Mouse (Mus musculus) left cerebral cortex, adult 9 months (tissue): ENCODE data around the gene Srd5a1.
"Not testable (repeated sequence)": the region's sequence is repeated elsewhere in the genome, so short reads cannot be mapped to it uniquely, and the experiment has no call there.

Source experiments
- DNase-seq, 2 experiments: peaks; one replicate each; pipeline ENCODE4 v3.0.0; 2022; ENCODE audit warnings: low spot score in 2 of 2

The Srd5a1 gene

DNA sequence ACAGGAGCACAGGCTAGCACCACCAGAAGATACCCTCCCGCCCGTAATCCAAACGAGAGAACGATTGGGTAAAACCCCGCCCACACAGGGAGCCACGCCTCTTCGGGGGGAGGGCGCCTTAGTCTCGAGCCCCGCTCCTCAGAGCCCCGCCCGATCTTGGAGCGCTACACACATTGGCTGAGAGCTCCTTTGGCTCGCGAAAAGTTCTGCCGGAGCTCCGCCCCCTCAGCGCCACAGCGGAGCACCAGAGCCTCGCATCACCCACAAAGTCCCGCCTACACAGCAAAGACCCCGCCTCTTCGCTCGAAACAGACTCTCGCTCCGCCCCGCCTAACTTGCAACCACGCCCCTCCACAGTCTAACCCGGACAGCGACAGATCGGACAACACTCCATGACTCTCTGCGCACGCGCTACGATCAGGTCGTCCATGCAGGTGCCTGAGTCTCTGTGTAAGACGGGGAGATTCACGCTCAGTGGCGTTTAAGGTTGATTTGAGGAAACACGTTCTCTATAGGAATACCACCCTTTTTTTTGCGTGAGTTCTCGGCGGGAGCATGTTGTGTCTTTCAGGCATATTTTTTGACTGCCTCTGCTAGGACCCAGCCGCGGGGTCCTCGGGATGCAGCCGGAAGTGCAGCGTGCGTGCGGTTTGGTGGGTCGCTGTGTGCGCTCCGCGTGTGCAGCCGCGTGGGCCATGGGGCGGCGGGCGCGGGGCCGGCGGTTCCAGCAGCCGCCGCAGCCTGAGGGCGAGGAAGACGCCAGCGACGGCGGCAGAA, at the start of gene Srd5a1:
Srd5a1 (minus strand) TSS at position 45 of the 777 bp plus-strand sequence.
- DNase-seq = peak; percentile 100

DNA sequence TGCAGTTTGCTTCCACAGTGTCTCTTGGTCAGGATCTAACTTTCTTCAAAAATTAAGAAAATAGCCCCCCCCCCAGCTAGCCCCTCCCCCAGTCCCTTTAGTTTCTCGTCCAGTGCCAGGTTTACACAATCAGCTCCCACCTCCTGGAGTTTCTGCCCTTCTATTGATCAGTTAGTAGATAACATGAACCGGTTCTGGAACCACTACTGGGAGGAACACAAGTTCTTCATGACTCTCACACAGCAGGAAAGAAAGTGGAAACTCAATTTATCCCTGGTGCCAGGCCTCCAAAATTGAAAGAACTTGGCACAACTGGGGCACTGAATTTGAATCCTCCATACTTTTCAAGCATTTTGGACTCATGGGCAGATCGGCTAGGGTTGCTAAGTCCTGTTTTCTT, 43.3 kb upstream of the Srd5a1 start:
- DNase-seq = no peak

DNA sequence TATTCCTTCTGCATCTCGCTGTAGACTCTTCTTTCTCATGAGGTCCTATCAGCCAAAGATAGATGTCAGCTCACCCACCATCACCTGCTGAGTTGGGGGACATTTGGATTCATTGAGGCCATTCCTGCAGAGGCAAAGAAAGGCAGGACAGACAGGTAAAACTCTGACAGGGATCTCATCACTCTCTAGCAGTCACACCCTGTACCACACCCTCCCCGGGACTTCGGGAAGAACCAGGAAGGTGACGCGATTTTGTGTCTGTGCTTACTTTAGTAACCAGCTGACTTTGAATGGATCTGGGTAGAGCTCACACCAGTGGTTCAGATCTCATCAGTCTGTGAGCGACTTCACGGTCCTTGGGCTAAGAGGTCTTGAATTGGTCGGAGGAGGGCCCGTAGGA, 35.2 kb upstream of the Srd5a1 start:
- no peak for DNase-seq

DNA sequence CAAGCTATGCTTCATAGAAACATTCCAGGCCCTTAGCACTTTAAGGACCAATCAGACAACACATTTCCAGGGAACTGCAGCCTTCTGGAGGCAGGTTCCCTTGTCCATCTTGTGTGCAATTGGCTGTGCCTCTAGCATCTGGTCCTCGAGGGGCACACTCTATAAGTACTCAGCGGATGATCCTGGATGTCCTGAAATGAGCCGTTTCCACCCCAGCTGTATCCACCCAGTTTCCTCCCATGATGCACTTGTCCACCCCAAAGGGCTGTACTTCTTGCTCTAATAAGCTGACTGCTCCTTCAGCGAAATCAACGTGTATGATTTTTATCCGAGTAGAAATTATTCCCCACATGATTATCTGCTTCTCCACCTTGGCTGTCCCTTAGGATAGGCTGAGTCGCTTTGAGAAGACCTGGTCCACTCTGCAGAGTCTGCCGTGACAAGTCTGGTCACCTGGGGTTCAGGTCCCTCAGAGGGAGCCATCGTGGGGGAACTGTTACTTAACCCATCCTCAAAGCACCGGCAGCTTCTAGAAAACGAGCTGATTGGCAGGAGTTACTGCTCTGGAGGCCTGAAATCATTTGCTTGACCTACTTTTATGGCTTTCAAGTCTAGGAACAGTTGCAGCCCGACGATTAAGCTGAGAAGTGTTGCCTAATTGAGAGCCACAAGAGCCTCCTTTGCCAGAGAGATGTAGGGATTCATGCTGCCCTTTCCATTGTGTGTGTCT, 34.6 kb upstream of the Srd5a1 start:
- DNase-seq = no peak

DNA sequence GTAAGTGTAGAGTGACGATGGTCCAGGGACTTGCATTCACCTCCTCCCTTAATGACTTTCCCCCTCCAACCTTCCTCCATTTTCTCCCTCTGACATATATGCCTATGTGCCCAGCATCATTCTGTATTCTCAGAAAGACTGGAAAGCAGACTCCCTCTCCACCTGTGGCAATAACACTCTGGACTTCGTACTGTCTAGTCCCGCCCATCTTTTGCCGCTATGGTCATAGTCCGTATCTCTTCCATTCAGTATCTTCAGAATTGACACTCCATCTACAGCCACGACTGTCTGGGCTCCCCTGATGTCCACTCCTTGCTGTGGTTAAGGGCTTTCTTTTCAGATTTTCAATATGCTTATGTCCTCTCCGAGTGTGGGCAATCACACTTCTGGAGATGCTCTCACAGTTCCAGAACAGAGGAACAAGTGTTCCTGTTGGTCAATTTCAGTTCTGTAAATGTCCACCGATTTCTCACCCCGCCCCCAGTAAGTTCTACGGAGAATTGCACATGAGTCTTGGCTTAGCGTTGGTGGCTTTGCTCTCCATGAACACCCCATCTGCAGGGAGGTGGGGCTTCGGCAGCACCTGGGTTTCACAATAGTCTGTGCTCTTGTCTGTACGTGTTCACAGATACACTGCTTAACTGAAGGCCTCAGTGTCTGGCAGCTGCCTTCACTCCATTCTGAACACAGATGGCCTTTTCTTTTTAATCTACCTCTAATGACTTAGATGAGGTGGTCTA, 33.4 kb upstream of the Srd5a1 start:
- no peak for DNase-seq

DNA sequence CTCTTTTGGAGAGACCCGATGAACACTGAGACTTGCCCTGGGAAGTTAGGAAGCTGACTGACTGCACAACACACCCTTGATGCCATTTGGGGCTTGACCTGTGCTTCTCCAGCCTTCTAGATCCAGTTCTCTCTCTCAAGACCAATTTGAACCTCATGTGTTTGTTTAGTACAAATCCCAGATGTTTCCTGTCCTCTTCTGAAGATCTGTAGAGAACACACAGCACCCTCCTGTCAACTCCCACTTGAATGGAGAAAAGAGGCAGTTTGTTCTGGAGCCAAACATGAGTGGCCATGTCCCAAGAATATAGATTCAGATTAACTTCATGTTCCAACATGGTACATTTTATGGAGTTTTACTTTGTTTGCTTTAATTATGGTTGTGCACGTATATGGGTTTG, 32.7 kb upstream of the Srd5a1 start:
- DNase-seq = no peak

DNA sequence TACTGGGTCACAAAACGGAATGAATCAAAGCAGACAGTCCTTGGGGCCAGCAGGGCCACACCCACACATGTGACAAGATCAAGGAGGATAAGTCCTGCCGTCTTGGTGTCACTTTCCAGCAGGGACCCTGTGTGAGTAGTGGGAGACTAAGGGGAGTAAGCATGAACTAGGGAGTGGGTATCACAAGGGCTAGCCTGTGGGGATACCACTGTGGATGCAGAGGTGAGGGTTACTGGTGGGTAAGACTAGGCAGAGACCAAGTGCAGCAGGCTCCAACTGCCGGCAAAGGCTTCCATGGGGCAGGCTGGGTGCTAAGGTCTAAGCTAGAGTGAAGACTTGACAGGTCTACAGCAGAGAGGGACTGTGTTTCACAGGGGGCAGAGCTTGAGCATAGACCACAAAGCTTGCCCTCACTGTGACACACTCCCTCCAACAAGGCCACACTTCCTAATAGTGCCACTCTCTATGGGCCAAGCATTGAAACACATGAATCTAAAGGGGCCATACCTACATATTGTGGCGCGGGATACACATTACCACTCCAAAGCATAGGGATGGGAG, 31.5 kb upstream of the Srd5a1 start:
- DNase-seq = no peak

DNA sequence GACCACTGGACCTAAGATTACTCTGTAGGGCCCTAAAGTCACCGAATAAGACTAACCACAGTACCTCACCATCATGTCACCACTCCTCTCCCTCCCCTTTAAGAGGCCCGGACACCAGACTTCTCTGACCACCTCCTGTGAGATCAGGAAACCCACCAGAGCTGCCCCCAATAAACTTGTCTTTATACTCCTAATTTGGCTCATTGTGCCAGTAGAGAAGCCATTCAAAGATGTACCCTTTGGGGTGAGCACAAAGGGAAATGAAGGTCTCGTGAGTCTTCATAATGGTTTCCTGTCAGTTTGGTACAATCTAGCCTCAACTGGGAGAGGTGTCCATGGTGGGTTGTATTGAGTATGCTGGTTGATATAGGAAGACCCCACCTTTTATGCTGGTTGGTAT, 29.8 kb upstream of the Srd5a1 start:
- DNase-seq = no peak

DNA sequence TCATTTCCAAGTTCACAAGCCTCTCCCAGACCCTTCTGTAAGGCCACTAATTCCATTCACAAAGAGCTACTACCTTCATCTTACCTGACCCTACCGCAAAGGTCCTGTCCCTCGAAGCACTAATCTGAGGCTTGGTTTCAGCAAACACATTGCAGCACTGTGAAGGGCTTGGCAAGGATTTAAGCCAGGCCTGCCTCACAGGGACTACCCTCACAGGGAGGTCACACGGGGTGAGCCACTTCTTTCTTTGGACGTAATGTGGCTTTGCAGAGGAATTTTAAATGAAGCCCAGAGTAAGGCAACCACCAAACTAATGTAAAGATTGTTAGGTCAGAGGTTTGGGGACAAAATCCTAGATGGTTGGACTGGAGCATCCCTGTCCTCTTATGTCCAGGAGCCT, 29.3 kb upstream of the Srd5a1 start:
- DNase-seq = no peak

DNA sequence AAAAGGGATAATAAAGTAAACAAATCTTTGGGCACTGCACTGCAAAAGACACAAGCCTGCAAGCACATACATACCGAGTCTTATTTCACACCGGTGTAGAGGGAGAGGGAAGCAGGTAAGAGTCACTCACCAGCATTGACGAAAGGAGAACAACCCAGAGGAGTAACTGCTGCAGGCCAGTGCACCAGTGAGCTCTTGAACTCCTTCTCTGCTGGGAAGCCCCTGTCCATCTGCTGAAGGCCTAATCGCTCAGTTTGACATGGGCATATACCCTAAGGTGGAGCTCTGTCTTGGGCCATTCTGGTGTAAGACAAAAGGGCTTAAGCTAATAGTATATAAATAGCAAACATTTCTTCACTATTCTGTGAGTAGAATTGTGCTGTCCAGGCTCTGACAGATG, 28.9 kb upstream of the Srd5a1 start:
- no peak for DNase-seq

DNA sequence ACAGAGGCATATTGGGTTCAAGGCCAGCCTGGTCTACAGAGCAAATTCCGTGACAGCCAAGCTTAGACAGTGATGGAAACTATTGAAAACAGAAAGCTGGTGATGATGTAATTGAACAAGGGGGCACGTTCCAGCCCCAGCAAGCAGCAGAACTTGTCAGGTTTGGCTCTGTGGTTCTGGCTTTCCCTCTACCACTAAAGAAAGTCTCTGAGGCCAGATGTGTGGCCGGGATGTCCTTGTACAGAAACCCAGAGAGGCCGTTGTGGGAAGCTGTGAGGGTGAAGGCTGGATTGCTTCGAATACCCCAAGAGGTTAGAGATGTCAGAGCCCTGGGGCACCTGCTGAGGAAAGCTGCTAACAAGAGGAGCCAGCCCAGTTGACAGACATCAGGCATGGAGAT, 28.0 kb upstream of the Srd5a1 start:
- DNase-seq = no peak

DNA sequence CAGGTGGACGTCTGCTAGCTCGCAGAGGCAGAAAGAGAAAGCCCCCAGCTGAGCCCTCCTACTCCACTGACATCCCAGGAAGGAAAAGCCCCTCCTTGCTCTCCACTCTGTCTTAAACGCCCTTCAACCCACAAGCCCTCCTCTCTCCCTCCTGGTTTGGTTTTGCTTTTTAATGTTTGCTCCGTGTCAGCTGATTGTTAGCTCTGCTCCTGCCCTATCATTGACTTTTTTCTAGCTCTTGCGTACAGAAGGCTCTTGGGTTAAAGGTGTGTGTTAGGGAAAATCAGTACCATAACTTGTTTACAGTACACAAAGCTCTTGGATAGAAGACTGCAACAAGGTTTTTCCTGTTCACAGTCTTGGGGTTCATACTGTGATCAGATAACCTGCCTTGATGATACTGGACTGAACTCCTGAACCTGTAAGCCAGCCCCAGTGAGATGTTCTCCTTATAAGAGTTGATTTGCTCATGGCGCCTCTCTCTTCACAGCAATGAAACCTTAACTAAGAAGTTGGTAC, 26.9 kb upstream of the Srd5a1 start:
- no peak for DNase-seq

DNA sequence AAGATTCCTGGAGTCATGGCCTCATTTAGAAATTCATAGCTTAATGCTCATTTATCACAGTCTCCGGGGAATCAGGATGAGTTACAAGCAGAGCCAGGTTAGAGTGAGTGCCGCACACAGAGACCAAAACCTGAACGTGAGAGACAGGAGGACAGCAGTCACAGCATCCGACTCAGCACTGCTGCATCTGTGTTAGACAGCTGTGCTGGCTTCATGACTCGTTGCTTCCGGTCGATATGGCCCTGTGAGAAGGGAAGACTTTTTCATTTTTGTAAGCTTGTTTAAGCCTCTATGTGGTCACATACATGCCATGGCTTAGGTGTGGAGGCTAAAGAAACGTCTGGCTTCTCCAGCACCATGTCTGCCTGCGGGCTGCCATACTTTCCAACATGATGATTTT, 26.4 kb upstream of the Srd5a1 start:
- DNase-seq = no peak

DNA sequence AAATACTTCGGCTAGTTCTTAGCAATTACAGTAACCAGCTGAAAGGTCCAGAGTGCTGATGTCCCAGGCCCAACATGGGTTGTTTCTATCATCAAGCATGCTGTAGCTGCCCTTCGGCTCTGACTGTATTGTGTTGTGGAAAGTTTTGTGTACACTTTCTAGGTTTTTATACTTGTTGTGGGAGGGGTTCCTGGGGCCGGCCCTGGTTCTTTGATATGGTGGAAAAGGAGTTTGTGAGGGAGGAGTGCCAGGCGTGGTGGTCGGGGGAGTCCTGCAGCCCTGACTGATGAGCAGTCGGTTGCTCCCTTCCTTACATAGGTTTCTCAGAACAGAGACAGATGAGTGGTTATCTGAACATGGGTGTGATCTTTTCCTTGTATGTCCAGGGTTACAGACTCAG, 25.6 kb upstream of the Srd5a1 start:
- DNase-seq = no peak

DNA sequence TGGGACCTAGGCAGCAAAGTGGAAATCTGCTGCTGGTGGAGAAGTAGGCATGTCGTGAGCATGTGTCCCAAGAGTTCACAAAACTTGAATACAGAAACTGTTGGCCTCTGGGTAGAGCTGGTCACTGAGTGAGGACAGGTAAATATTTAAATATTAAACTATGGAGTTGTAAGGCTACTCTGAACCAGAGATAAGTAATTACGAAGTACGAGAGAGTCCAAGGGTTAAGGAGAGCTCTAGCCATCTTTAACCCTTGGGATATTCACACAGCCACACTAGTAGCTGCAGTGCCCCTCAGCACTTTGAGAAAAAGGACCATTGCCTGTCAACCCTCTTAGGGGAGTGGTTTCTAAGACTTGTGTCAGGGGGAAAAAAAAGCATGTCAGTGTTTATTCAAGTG, 25.1 kb upstream of the Srd5a1 start:
- no peak for DNase-seq

DNA sequence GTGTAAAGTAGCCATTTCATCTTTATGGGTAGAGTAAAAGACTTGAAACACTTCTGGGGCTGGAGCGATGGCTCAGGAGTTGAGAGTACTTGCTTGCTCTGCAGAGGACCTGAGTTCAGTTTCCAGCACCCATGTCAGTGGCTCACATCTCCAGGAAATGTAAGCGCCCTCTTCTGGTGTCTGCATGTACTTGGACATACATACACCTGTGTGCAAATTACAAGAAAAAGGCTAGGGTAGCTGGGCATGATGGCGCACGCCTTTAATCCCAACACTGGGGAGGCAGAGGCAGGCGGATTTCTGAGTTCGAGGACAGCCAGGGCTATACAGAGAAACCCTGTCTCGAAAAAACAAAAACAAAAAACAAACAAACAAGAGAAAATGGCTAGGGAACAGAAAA, 24.6 kb upstream of the Srd5a1 start:
- DNase-seq = not testable (repeated sequence)

DNA sequence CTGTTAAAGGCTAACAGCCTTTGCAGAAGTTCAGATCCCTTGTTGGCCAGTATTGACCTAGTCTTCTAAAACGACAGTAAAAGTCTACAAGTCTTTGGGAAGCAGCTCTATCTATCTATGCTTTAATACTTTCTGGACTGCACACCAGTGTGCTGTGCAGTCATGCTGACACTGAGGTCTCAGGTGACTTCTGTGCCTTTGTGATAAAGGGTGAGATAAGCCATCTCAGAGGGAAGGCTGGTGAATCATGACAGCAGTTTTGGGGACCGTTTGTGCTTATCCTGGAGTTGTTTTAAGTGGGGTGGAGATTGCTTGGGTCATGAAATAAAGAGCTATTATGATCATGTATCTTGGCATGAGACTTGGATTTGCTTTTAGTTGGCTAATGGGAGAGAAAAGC, 22.7 kb upstream of the Srd5a1 start:
- DNase-seq = no peak

DNA sequence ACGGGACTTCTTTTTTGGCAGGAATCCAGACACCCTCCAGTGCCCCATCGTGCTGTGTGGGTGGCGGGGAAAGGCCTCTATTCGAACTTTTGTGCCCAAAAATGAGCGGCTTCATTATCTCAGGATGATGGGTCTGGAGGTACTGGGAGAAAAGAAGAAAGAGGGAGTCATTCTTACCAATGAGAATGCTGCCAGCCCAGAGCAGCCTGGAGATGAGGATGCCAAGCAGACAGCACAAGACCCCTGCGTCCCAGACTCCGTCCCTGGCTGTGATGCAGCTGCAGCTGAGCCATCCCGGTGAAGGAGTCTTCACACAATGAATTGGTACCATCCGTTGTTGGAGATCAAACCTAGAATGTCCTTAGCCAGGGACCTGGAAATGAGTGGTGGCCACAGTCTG, 22.3 kb upstream of the Srd5a1 start:
- DNase-seq = no peak

DNA sequence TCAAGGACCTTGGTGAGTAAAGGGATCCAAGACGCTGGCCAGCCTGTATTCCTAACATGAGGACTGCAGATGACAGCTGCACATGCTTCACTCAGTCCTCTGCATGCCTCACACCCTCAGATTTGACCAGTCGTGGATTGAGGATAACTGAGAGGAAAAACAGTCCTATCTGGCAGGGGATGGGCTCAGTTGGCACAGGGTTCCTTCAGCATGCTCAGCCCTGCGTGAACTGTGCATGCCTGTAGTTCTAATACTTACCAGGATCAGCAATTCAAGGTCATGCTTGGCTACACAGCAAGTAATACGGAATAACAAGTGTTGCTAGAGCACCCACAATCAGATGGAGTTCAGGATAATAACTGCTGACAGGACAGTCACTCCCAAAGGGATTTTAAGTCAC, 20.4 kb upstream of the Srd5a1 start:
- no peak for DNase-seq

DNA sequence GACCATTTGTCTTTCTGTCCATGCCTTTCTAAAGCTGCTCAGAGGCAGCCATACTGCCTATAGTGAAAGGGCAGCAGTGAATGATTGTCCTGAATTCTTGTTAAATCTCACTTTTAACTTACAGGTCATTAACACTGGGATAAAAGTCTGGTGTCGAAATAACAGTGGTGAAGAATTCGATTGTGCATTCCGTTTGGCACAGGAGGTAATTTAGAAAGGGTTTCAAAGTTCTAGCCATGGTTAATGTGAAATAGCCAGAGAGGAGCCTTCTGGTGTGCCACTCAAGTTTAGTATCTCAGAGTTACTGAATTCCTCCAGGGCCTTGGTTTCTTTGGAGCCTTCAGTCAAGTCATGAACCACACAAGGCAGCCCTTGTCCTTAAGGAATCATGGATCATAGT, 19.9 kb upstream of the Srd5a1 start:
- no peak for DNase-seq

DNA sequence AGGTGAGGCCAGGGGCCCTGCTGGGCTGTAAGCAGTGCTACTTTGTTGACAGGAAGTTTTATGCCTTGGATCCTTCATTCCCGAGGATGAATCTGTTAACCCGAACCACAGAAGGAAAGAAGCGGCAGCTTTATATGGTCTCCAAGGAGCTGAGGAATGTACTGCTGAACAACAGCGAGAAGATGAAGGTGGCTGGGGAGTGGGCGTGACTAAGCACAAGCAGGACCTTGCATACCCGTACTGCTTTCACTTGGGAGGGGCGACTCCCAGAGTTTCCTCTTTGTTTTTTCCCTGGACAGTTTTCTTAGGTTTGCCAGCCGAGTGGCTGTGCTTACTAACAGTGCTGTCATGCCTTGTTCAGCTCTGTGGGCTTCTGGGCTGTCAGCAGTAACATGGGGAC, 19.3 kb upstream of the Srd5a1 start:
- DNase-seq = no peak

DNA sequence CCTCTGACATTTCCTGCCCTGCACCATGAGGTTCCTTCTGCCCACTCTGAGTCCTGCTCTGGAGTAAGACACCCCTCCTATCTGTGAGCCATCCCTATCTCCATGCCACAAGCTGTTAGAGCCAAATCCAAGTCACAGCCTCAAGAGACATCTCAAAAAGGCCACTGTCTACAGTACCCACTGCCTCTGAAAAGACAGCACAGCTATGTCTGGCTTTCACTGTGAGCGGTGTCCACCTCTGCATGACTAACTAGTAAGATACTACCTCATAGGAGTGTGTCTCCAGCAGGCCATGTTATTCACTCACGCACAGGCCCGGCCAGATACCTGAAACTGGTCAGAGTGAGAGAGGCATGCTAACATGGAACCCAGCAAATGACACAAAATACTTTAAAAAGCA, 16.7 kb upstream of the Srd5a1 start:
- DNase-seq = no peak
